Mouse (Mus musculus): ENCODE measurements around the gene Mccc2. TPM values are rescaled to one million over a fixed set of nuclear protein-coding genes. Genes with fewer than 3 reads are reported as not detected.

Mccc2 gene
- polyA plus RNA-seq, 1 experiment from 2014 or later: 37.8 TPM

Other genes with a start within 250 kb of the Mccc2 start
- gene Cartpt, start 114.5 kb downstream of the Mccc2 start, polyA plus RNA-seq (2014; fragmentation: Nextera tagmentation; extraction: Ambion mirVana): 20.5 and 22.3 TPM in 2 replicates
- 23.1 and 23.2 TPM in 2 replicates for gene Bdp1, start 88.4 kb upstream of the Mccc2 start, polyA plus RNA-seq (2014; fragmentation: Nextera tagmentation; extraction: Ambion mirVana)
- gene Serf1, start 92.4 kb upstream of the Mccc2 start, polyA plus RNA-seq (2014; fragmentation: Nextera tagmentation; extraction: Ambion mirVana): 236 and 245 TPM in 2 replicates
- gene Smn1, start 109.2 kb upstream of the Mccc2 start, polyA plus RNA-seq (2014; fragmentation: Nextera tagmentation; extraction: Ambion mirVana): 77.5 and 85.0 TPM in 2 replicates
- gene Naip2, start 186.5 kb upstream of the Mccc2 start, polyA plus RNA-seq (2014; fragmentation: Nextera tagmentation; extraction: Ambion mirVana): 0.23 and 0.61 TPM in 2 replicates
- gene Naip5, start 230.7 kb upstream of the Mccc2 start, polyA plus RNA-seq (2014; fragmentation: Nextera tagmentation; extraction: Ambion mirVana): 0.04 and 0.08 TPM in 2 replicates

Data from neural tube, embryonic 11.5 days (tissue).